Mouse (Mus musculus): ENCODE measurements around the gene Zbtb11.
A peak's percentile ranks its signal among the peaks of the same experiment; 100 is the strongest.

Gene Zbtb11

GRCm38 (mm10) chr16:55970416-55970815 lies 3.3 kb upstream of the Zbtb11 start:
- peak; percentile 47 for DNase-seq (ENCODE audit: low spot score)

GRCm38 (mm10) chr16:55971735-55972615 lies 1.7 kb upstream of the Zbtb11 start:
- peak; percentile 50 for DNase-seq (ENCODE audit: low spot score)

- no peak for DNase-seq (ENCODE audit: low spot score)
Measured at GRCm38 (mm10) chr16:55972626-55973201, 969 bp upstream of the Zbtb11 start.

GRCm38 (mm10) chr16:55974256-55974902 lies 696 bp downstream of the Zbtb11 start:
- DNase-seq (ENCODE audit: low spot score) = peak; percentile 91

GRCm38 (mm10) chr16:55974903-55975285 lies 1.2 kb downstream of the Zbtb11 start:
- no peak for DNase-seq (ENCODE audit: low spot score)

- no peak for DNase-seq (ENCODE audit: low spot score)
Measured at GRCm38 (mm10) chr16:55986001-55986400, 12.3 kb downstream of the Zbtb11 start.

- no peak for DNase-seq (ENCODE audit: low spot score)
Measured at GRCm38 (mm10) chr16:55990311-55990710, 16.6 kb downstream of the Zbtb11 start.

- DNase-seq (ENCODE audit: low spot score) = no peak
Measured at GRCm38 (mm10) chr16:55994235-55994634, 20.6 kb downstream of the Zbtb11 start.

DNA sequence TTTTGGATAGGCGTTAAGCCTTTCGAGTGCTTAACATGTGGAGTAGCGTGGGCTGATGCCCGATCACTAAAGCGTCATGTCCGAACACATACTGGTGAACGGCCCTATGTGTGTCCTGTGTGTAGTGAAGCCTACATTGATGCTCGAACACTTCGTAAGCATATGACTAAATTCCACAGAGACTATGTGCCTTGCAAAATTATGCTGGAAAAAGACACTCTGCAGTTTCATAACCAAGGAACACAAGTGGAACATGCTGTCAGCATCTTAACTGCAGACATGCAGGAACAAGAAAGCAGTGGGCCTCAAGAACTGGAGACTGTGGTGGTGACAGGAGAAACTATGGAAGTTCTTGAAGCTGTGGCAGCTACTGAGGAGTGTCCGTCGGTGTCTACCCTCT lies 33.1 kb downstream of the Zbtb11 start:
- DNase-seq (ENCODE audit: low spot score) = no peak

DNA sequence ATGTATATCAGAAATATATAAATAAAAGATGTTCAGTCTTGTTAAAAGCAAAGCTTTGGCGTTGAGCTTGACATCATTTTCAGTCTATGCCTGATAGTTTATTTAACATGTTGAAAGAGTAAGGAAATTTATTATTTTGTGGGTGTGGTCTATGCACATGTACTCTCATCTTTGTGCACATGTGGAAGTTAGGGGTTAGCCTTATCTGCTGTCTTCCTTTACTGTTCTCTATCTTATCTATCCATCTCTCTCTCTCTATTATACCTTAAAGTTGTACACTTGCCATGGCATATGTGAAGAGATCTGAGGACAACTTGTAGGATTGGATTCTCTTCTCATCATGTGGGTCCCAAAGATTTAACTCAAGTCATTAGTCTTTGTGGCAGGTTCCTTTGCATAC lies 35.2 kb downstream of the Zbtb11 start:
- no peak for DNase-seq (ENCODE audit: low spot score)

DNA sequence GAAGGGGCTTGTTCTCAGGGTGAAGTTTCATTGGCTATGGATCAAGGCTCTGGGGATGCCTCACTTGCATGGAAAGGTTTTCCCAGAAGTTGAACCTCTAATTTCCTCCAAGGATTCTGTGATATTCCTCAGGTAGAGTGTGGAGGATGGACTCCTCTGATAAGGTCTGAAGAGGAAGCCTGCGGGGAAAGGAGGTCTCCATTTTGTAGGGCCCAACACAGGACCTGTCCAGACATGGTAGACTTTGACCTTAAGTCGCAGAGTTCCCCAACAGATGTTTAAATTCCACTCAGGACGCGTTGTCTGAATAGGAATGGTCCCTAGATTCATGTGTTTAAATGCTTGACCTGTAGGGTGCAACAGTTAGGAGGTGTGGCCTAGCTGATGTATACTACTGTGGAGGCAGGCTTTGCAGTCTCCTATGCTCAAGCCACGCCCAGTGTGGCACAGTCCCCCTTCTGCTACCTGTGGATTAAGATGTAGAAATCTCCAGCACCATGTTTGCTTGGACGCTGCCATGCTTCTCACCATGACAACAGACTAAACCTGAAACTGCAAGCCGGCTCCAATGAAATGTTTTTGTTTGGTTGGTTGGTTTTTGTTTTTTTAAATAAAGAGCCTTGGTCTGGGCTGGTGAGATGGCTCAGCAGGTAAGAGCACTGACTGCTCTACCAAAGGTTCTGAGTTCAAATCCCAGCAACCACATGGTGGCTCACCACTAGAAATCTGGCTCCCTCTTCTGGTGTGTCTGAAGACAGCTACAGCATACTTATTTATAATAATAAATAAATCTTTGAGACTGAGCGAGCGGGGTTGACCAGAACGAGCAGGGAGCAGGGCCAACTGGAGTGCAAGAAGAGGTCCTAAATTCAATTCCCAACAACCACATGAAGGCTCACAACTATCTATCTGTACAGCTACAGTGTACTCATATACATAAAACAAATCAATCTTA lies 39.4 kb downstream of the Zbtb11 start:
- DNase-seq (ENCODE audit: low spot score) = no peak

- no peak for DNase-seq (ENCODE audit: low spot score)
Measured at GRCm38 (mm10) chr16:56014076-56014475, 40.4 kb downstream of the Zbtb11 start.

DNA sequence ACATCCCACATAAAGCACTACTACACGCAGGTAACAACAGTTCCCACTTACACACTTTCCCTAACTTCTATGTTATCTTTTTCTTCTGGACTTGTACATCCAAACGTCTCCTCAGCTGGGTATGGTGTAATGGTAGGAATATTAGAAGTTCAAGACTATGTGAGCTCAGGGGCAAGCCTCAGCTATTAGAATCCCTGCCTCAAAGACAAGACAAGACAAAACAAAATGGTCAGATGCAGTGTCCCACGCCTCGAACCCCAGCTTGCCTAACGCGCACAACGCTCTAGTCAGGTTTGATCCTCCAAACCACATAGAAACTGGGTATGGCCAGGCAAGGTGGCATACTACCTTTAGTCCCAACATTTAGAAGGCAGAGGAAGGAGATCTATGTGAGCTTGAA lies 46.0 kb downstream of the Zbtb11 start:
- DNase-seq (ENCODE audit: low spot score) = no peak

GRCm38 (mm10) chr16:56027854-56028629 lies 54.4 kb downstream of the Zbtb11 start:
- DNase-seq (ENCODE audit: low spot score) = no peak

DNA sequence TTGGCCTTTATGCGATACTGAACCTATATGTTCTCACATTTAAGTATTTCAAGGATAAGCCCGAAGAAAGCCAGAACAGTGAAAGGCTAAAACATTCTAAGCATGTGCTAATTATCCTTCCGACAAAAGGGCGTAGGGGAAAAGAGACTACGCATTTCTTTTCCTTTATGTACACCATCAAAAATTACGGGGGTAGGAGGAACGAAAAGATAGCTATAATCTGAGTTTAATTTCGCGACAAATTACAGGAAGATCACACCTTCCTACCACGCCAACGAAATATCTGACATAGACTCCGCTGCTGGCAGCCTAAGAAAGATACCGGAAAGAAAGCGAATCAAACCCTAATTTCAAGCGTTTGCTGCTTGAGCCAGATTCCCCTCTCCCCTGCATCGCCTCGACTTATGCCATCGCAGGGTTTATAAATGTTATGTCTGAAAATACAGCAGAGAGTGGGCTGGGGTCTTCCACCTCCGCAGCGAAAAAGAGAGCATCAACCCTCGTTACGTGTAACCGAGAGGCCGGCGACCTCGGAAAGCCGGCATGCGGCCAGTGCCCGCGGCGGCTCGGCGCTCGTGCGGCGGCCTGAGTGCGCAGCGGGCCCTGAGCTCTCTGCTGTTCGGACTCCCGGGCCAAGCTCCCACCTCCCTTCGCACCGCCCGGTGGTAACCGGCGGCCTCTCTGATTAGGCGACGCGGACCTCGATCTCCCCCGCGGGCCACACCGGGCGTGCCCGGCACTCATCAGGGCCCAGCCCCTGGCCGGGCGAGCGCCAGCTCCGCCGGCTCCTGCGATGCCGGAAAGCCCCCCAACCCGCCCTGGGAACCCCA lies 55.3 kb downstream of the Zbtb11 start:
- peak; percentile 40 for DNase-seq (ENCODE audit: low spot score)

DNA sequence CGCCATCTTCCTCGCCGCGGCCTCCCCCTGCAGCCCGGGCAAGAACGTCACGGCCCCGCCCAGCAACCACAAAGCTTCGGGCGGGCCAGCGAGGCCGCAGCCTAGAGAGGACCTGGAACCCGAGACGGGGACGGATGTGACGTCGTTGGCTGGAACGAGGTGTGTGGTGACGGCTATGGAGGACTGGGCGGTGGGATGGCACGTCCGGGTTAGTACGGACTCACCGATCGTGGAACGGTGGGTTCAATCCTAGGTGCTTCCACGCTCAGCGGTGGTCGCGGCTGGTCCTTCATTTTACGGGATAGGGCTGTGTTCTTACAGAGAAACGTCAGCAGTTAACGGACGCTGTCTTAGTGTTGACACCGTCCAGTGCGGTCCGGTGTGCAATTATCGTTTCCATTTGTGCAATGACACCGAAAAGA lies 56.0 kb downstream of the Zbtb11 start, which contains the start of gene Pcnp:
Gene Pcnp, minus strand, starts transcription at position 79 of the 422 bp plus-strand sequence.
- peak; percentile 96 for DNase-seq (ENCODE audit: low spot score)

GRCm38 (mm10) chr16:56034566-56034965 lies 60.9 kb downstream of the Zbtb11 start:
- no peak for DNase-seq (ENCODE audit: low spot score)

DNA sequence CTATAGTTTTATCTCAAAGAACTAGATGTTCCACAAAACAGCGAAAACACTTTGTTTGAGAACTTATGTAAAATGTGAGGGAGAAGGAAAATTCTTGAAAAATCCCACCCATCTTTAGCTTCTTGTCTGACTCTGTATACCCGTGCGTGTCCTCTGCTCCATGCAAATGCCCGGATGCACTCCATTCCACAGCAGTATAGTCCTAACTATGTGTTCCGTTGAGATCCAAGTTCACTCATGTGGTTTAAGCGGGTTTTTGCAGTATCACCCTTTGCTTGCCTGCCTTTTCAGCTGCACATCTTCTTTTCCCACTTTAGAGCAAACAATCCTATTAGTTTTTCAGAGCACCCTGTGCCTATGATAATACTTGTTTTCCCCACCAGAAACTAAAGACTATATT lies 62.8 kb downstream of the Zbtb11 start:
- DNase-seq (ENCODE audit: low spot score) = peak; percentile 21

DNA sequence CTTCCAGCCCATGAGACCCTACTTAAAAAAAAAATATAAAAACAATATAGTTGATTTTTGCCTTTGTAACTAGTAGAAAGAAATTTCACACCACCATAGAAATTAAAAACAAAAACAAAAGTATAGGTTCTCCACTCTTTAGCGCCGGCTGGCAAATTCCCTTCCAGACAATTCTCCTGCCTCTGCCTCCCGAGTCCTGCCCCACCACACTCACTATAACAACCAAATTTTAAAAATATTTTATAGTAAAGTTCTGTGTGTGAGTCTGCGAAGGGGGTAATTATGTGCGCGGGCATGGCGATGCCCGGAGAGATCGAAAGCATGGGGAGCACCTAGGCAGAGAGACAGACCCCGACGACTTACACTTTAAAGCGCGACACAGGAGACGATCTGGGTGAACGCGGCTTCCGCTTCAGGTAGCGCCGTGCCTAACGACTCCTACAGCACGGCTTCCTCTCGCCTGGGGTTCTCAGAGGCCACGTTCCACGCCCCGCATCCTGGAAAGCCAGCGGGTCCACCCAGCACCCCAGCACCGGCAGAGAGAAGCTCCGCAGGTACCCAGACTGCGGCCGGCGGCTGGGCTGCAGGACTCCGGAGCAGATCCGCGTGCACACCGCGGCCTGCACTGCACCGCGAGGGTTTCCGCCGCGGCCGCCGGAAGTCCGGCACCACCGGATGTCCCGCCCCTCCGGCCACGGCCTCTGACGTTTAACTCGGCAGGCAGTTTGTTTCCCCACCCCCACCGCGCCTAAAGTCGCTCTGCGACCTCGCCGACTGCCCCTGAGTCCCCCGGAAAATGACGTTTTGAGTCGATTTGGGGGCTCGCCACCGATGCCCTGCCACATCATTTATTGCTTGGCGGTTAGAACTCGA lies 63.7 kb downstream of the Zbtb11 start, which contains the start of gene Trmt10c:
Gene Trmt10c, minus strand, starts transcription at position 682 of the 873 bp plus-strand sequence.
- peak; percentile 90 for DNase-seq (ENCODE audit: low spot score)
